ENCODE assay signal across 20 mouse cellular contexts in genomic region chr17:67681084-67681483, GRCm38 (mm10). TPM values are rescaled to one million over a fixed set of nuclear protein-coding genes. Genes with fewer than 3 reads are reported as not detected.
A peak's percentile ranks its signal among the peaks of the same experiment; 100 is the strongest.
DNase-seq lines count a peak whose midpoint lies in the region.
"Had no signal": no experiment of that assay in that cellular context is flagged by ENCODE, and none has a peak within 500 bp of the region (broad histone marks: within the 10 kb centered on the region; RNA-seq: fewer than 3 reads in every experiment).

No protein-coding gene starts in this region.

- DNase-seq in adrenal gland, postnatal 14 days = peak; percentile 39
- DNase-seq in adrenal gland, postnatal 4 days (ENCODE audit: low spot score in 2 of 2) = no peak
- DNase-seq in kidney, postnatal 10 days = peak; percentile 23
- DNase-seq in kidney, adult 18-20 months = no peak
- DNase-seq in ES-CJ7 (ENCODE audit: low read depth, low spot score) = peak; percentile 49
- DNase-seq in lung, postnatal 36 days = peak; percentile 14
- no peak for DNase-seq in right cerebral cortex, postnatal 25 days
- DNase-seq: cerebellum, adult 11 months; cerebellum, adult 9-10 months; cerebellum, postnatal 36 days; gastrocnemius, postnatal 10 days; heart, postnatal 10 days; liver, embryonic 13.5 days; lung, embryonic 14.5 days; spleen, adult 18-20 months; thymus, postnatal 25 days had no signal

RNA-seq across cellular contexts. Expression of gene Lama1, which starts 16.0 kb away (rescaled TPM):
- 10.3 and 12.1 TPM in 2 replicates for total RNA-seq in adrenal gland, postnatal 14 days (2021)
- 10 to 100 TPM; 21.6 to 34.4 TPM for total RNA-seq in adrenal gland, postnatal 4 days (2021)
- total RNA-seq: hematopoietic stem cell, adult 5-6 weeks; megakaryocyte progenitor cell, adult 5-6 weeks; neutrophil, adult 5-6 weeks had no signal

RNA-seq across cellular contexts. Expression of gene Lrrc30, which starts 48.6 kb away (rescaled TPM):
- total RNA-seq in adrenal gland, postnatal 14 days (2021) = 0.26 and 0.37 TPM in 2 replicates
- total RNA-seq in adrenal gland, postnatal 4 days (2021) = under 1 TPM; 0.50 to 0.62 TPM
- total RNA-seq: hematopoietic stem cell, adult 5-6 weeks; left cerebral cortex, postnatal 10 days; megakaryocyte progenitor cell, adult 5-6 weeks; neutrophil, adult 5-6 weeks had no signal

Comparison
In these comparisons a context has a peak if more than half of its experiments do, and no peak if none do; other contexts are left out.
1. DNase-seq: peak in adrenal gland, postnatal 14 days (single experiment), kidney, postnatal 10 days (single experiment), ES-CJ7 (single experiment) and lung, postnatal 36 days (single experiment); none in adrenal gland, postnatal 4 days (0 of 2), kidney, adult 18-20 months (single experiment) and right cerebral cortex, postnatal 25 days (single experiment).